Mouse (Mus musculus) neural tube, embryonic 11.5 days (tissue): ENCODE measurements at regions not wholly inside any gene's neighbourhood (a gene's known extent, or its start where the extent isn't known, plus 50 kb on each side); places are given as distances from the start of the nearest gene placed in this dataset.

Experiments used
- ATAC-seq: fragments of 200-750 bp; cut with Nextera tagmentation; 2 replicates; pipeline ENCODE4 v1.8.0; 2017; ENCODE audit warnings: moderate number of reproducible peaks, mild to moderate bottlenecking, moderate TSS enrichment, moderate library complexity; ENCODE audit not compliant: insufficient read depth, low FRiP score, low TSS enrichment
- DNase-seq: peaks from one replicate; pipeline ENCODE4 v3.0.0-alpha.2; 2015; ENCODE audit warnings: low spot score
- H3K27ac ChIP-seq: fragments of 300-500 bp; sonication (generic); 2 replicates; pipeline ENCODE4 v1.5.1; 2014; ENCODE audit warnings: low read depth, mild to moderate bottlenecking, low read length
- H3K27me3 ChIP-seq: fragments of 300-500 bp; sonication (generic); 2 replicates; pipeline ENCODE4 v1.6.1; 2014; ENCODE audit warnings: mild to moderate bottlenecking, low read length, mixed read lengths; ENCODE audit not compliant: control insufficient read depth, insufficient read depth
- H3K36me3 ChIP-seq: fragments of 300-500 bp; sonication (generic); 2 replicates; pipeline ENCODE4 v1.6.1; 2014; ENCODE audit warnings: mild to moderate bottlenecking, low read length, moderate library complexity, mixed read lengths; ENCODE audit not compliant: control insufficient read depth, insufficient read depth
- H3K4me1 ChIP-seq: fragments of 300-500 bp; sonication (generic); 2 replicates; pipeline ENCODE4 v1.6.1; 2014; ENCODE audit warnings: low read length, mixed read lengths; ENCODE audit not compliant: control insufficient read depth, insufficient read depth
- H3K4me2 ChIP-seq: fragments of 300-500 bp; sonication (generic); 2 replicates; pipeline ENCODE4 v1.6.1; 2014; ENCODE audit warnings: low read depth, mild to moderate bottlenecking, moderate library complexity
- H3K4me3 ChIP-seq: fragments of 300-500 bp; sonication (generic); 2 replicates; pipeline ENCODE4 v1.5.1; 2014; ENCODE audit warnings: low read depth, low read length
- H3K9ac ChIP-seq: fragments of 300-500 bp; sonication (generic); 2 replicates; pipeline ENCODE4 v1.6.1; 2014; ENCODE audit warnings: mild to moderate bottlenecking, low read length
- H3K9me3 ChIP-seq: fragments of 300-500 bp; sonication (generic); 2 replicates; pipeline ENCODE4 v1.6.1; 2016; ENCODE audit warnings: low read length; ENCODE audit not compliant: control insufficient read depth
- WGBS: fragments of 180-500 bp; shearing (Covaris S2); extraction: QIAGEN DNeasy Blood & Tissue Kit; methylation state at CpG from one replicate; pipeline ENCODE4 v1.1.7; 2014; 5-methylcytosine and 5-hydroxymethylcytosine counted together

- H3K9ac ChIP-seq, result no peak overlapping the region
- H3K27ac ChIP-seq, result no peak overlapping the region
- no peak for DNase-seq
- H3K4me3 ChIP-seq, result no peak overlapping the region
- no peaks in the 10 kb centered on the region for H3K36me3 ChIP-seq
- H3K27me3 ChIP-seq, result no peaks in the 10 kb centered on the region
- no peaks in the 10 kb centered on the region for H3K4me1 ChIP-seq
- ATAC-seq, result no peak
- no peak overlapping the region for H3K4me2 ChIP-seq
- WGBS, result 89% methylated on average over 7 of the region's 7 CpGs
- no peaks in the 10 kb centered on the region for H3K9me3 ChIP-seq
Measured at GRCm38 (mm10) chr11:7606652-7607051, 392.9 kb upstream of the Igfbp3 start.

GRCm38 (mm10) chr11:7592010-7592409 is 378.3 kb upstream of the Igfbp3 start:
- Histone ChIP-seq H3K9ac (no peak overlapping the region), H3K36me3 (no peaks in the 10 kb centered on the region), H3K4me3 (no peak overlapping the region), H3K27ac (no peak overlapping the region), H3K4me2 (no peak overlapping the region), H3K4me1 (no peaks in the 10 kb centered on the region), H3K9me3 (no peaks in the 10 kb centered on the region), H3K27me3 (no peaks in the 10 kb centered on the region)
- DNase-seq (no peak), ATAC-seq (no peak)
- WGBS, result 79% methylated on average over 4 of the region's 4 CpGs

- Histone ChIP-seq H3K36me3 (no peaks in the 10 kb centered on the region), H3K9me3 (no peaks in the 10 kb centered on the region; the same call in 1 of the 2 replicates), H3K4me1 (no peaks in the 10 kb centered on the region), H3K9ac (no peak overlapping the region), H3K4me2 (no peak overlapping the region), H3K27me3 (no peaks in the 10 kb centered on the region), H3K27ac (no peak overlapping the region), H3K4me3 (no peak overlapping the region)
- 92% methylated on average over 2 of the region's 2 CpGs for WGBS
- no peak for DNase-seq
- no peak for ATAC-seq
Measured at GRCm38 (mm10) chr11:7583296-7583695, 369.6 kb upstream of the Igfbp3 start.

GRCm38 (mm10) chr11:7568484-7568883 is 354.8 kb upstream of the Igfbp3 start:
- Histone ChIP-seq H3K27me3 (no peaks in the 10 kb centered on the region), H3K36me3 (no peaks in the 10 kb centered on the region), H3K4me3 (no peak overlapping the region), H3K4me1 (no peaks in the 10 kb centered on the region), H3K9me3 (no peaks in the 10 kb centered on the region), H3K4me2 (no peak overlapping the region), H3K27ac (no peak overlapping the region), H3K9ac (no peak overlapping the region)
- 70% methylated on average over 1 of the region's 1 CpGs for WGBS
- no peak for ATAC-seq
- no peak for DNase-seq

- no peak for DNase-seq
- Histone ChIP-seq H3K4me2 (no peak overlapping the region), H3K9me3 (no peaks in the 10 kb centered on the region), H3K4me1 (no peaks in the 10 kb centered on the region), H3K4me3 (no peak overlapping the region), H3K27ac (no peak overlapping the region), H3K9ac (no peak overlapping the region), H3K27me3 (no peaks in the 10 kb centered on the region), H3K36me3 (no peaks in the 10 kb centered on the region)
- no peak for ATAC-seq
- 51% methylated on average over 2 of the region's 2 CpGs for WGBS
Measured at GRCm38 (mm10) chr11:7562029-7562428, 348.3 kb upstream of the Igfbp3 start.

DNA sequence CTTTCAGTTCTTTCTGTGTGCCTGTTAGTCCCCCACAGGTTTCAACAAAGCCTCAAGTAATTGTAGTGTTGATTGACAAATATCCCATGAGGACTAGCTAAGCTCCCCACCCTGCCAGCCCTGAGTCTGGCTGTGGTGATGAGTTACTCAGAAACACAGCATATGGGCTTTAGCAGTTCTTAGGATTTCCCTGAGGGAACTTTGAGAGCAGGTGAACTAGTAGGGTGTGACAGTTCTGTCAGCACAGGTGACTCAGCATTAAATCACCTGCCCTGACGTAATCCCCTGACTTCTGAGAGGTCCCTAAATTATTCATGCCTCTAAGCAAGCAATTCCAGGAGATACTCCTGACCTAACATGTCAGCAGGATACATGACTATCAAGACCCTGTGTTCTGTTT is 347.7 kb upstream of the Igfbp3 start:
- ATAC-seq, result no peak
- no peaks in the 10 kb centered on the region for H3K36me3 ChIP-seq
- H3K27me3 ChIP-seq, result no peaks in the 10 kb centered on the region
- H3K4me1 ChIP-seq, result no peaks in the 10 kb centered on the region
- no peak overlapping the region for H3K27ac ChIP-seq
- H3K4me3 ChIP-seq, result no peak overlapping the region
- H3K4me2 ChIP-seq, result no peak overlapping the region
- no peak overlapping the region for H3K9ac ChIP-seq
- DNase-seq, result no peak
- H3K9me3 ChIP-seq, result no peaks in the 10 kb centered on the region
- 81% methylated on average over 1 of the region's 1 CpGs for WGBS

DNA sequence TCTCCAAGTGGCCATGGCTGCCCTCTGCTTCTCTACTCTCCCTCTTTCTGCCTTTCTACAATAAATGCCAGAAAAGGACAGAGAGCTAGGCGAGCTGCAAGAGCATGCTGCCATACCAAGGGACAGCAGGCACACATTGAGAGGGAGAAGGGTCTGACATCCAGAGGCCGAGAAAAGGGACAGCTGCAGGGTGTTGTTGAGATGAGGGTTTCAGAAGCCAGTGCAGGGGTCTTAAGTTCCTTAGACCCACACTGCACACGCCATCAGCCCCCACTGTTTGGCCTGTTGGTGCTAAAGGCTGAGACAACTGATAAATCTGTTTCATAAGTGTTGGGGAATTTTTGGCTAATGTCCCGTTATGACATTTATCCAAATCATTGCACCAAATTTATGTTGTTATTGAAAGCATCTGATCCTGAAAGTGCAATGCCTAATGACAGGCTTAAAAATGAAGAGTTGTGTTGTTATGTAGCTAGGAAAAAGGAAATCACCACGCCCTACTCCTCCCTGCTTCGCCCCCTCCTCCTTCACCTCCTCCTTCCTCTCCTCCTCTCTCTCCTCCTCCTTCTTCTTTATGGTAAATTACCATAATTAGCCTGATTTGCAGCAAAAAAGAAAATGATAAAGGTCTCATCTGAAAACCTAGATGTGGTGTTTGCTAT is 342.0 kb upstream of the Igfbp3 start:
- DNase-seq, result no peak
- no peak overlapping the region for H3K4me2 ChIP-seq
- 76% methylated on average over 6 of the region's 6 CpGs for WGBS

DNA sequence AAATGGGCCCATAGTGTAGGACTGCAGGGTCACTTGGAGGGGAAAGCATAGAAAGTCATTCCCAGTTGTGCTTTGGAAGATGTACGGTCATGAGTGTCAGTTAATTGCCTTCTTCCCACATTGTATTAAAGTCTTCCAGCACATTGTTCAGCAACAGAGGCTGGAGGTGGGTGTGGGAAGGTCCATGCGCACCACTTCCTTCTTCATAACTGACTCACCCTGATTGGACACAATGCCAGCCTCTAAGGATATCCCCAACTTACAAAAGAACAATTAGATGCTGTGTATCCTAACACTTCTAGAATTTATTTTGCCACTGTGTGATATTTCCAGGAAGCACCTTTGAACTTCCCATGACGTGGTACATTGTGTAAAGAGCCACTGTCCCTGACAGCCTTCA is 338.4 kb upstream of the Igfbp3 start:
- WGBS, result 88% methylated on average over 3 of the region's 3 CpGs
- H3K4me3 ChIP-seq, result no peak overlapping the region
- H3K27ac ChIP-seq, result no peak overlapping the region
- H3K4me2 ChIP-seq, result no peak overlapping the region
- H3K9me3 ChIP-seq, result no peaks in the 10 kb centered on the region
- no peaks in the 10 kb centered on the region for H3K4me1 ChIP-seq
- no peaks in the 10 kb centered on the region for H3K27me3 ChIP-seq
- no peak overlapping the region for H3K9ac ChIP-seq
- ATAC-seq (no peak), DNase-seq (no peak)
- no peaks in the 10 kb centered on the region for H3K36me3 ChIP-seq

More for the DNA sequence above, 342.0 kb upstream of the Igfbp3 start:
- Histone ChIP-seq H3K36me3 (no peaks in the 10 kb centered on the region), H3K9ac (no peak overlapping the region), H3K4me3 (no peak overlapping the region), H3K27me3 (no peaks in the 10 kb centered on the region), H3K9me3 (no peaks in the 10 kb centered on the region), H3K4me1 (no peaks in the 10 kb centered on the region), H3K27ac (no peak overlapping the region)
- ATAC-seq, result no peak

DNA sequence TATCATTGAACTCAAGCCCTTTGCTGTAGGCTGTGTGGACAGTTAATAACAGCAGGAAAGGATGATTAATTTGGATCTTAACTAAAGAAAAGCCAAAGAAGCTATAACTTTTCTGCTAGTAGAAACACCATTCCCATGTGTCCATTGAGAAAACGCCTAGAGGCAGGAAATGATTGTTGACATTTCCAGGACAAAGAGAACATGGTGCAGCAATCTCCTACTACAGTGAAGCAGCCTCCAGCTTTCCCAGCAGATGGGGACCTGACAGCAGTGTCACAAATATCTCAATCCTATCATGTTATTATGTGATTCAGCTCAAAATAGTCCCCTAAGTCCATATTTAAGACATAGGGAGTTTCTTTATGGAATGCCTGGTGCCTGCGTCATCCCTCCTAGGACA is 334.1 kb upstream of the Igfbp3 start:
- Histone ChIP-seq H3K36me3 (no peaks in the 10 kb centered on the region), H3K27me3 (no peaks in the 10 kb centered on the region), H3K4me1 (no peaks in the 10 kb centered on the region), H3K4me3 (no peak overlapping the region), H3K27ac (no peak overlapping the region), H3K4me2 (no peak overlapping the region), H3K9me3 (no peaks in the 10 kb centered on the region), H3K9ac (no peak overlapping the region)
- ATAC-seq (no peak), DNase-seq (no peak)
- WGBS, result 75% methylated on average over 2 of the region's 2 CpGs
